In genomic region chrX:134307534-134308274, GRCm38 (mm10) we compare ENCODE assay signal across 8 mouse cellular contexts. TPM values are rescaled to one million over a fixed set of nuclear protein-coding genes. Genes with fewer than 3 reads are reported as not detected.
DNase-seq lines count a peak whose midpoint lies in the region; ATAC-seq and TF ChIP-seq lines count a peak whose summit lies in the region.

Cenpi (plus strand) TSS chrX:134308084.

- no peaks in the 10 kb centered on the region for H3K4me1 ChIP-seq in embryonic facial prominence, embryonic 13.5 days
- H3K4me1 ChIP-seq in heart, adult 2 months (ENCODE audit: control insufficient read depth, insufficient read depth, low read length), result peaks cover 1% of the 10 kb centered on the region; the same call in 1 of the 2 replicates
- peaks cover 8% of the 10 kb centered on the region for H3K4me1 ChIP-seq in limb, embryonic 13.5 days
- H3K4me1 ChIP-seq in midbrain, embryonic 16.5 days (ENCODE audit: control insufficient read depth, insufficient read depth, low read length), result no peaks in the 10 kb centered on the region

- peak; percentile 88 for TF ChIP-seq POLR2A in heart, adult 2 months (IDR thresholded peaks at IDR 0.05; ENCODE audit: insufficient read depth, low read depth, low read length)

- intact Hi-C loops in heart, adult 2 months (cut with DNase I), result loop anchor here (2.0 to 10.0 kb wide), 3 partner anchors 31 to 253 kb away; partner anchors contain the start of genes Cstf2, Timm8a1 and Trmt2b

- H3K4me2 ChIP-seq in embryonic facial prominence, embryonic 13.5 days, result peak within 1 kb of the TSS; percentile 55
- H3K4me2 ChIP-seq in limb, embryonic 13.5 days (replicated peaks), result peak within 1 kb of the TSS; percentile 60
- H3K4me2 ChIP-seq in midbrain, embryonic 16.5 days (ENCODE audit: low read length), result peak within 1 kb of the TSS; percentile 65

- no peaks in the 10 kb centered on the region for H3K36me3 ChIP-seq in embryonic facial prominence, embryonic 13.5 days
- no peaks in the 10 kb centered on the region for H3K36me3 ChIP-seq in heart, adult 2 months (ENCODE audit: control insufficient read depth, insufficient read depth, low read length)
- no peaks in the 10 kb centered on the region for H3K36me3 ChIP-seq in limb, embryonic 13.5 days
- H3K36me3 ChIP-seq in midbrain, embryonic 16.5 days (ENCODE audit: control insufficient read depth, insufficient read depth, low read length), result no peaks in the 10 kb centered on the region

- peak; percentile 46 for TF ChIP-seq CTCF in heart, adult 2 months (IDR thresholded peaks at IDR 0.05)

- H3K4me3 ChIP-seq in embryonic facial prominence, embryonic 13.5 days, result peak within 1 kb of the TSS; percentile 46
- peak within 1 kb of the TSS; percentile 40 for H3K4me3 ChIP-seq in heart, adult 2 months
- H3K4me3 ChIP-seq in limb, embryonic 13.5 days, result peak within 1 kb of the TSS; percentile 47
- peak within 1 kb of the TSS; percentile 43 for H3K4me3 ChIP-seq in midbrain, embryonic 16.5 days (ENCODE audit: low read depth, low read length)

- no peaks in the 10 kb centered on the region for H3K79me2 ChIP-seq in heart, adult 2 months (replicated peaks; ENCODE audit: control insufficient read depth, insufficient read depth, low read length)

- H3K9ac ChIP-seq in embryonic facial prominence, embryonic 13.5 days, result peak within 1 kb of the TSS; percentile 68
- peak within 1 kb of the TSS; percentile 69 for H3K9ac ChIP-seq in heart, adult 2 months (ENCODE audit: low read depth, low read length)
- peak within 1 kb of the TSS; percentile 65 for H3K9ac ChIP-seq in limb, embryonic 13.5 days
- peak within 1 kb of the TSS; percentile 46; the same call in 1 of the 2 replicates for H3K9ac ChIP-seq in midbrain, embryonic 16.5 days (ENCODE audit: low read depth, low read length)

- H3K27ac ChIP-seq in embryonic facial prominence, embryonic 13.5 days, result peak within 1 kb of the TSS; percentile 51
- H3K27ac ChIP-seq in heart, adult 2 months, result peak within 1 kb of the TSS; percentile 67
- 0 out of 2 replicates have a peak within 1 kb of the TSS, but pooled peaks have one; percentile 22 for H3K27ac ChIP-seq in limb, embryonic 13.5 days
- peak within 1 kb of the TSS; percentile 28; the same call in 1 of the 2 replicates for H3K27ac ChIP-seq in midbrain, embryonic 16.5 days (ENCODE audit: low read length)

- peak; percentile 92 for DNase-seq in 3134 (ENCODE audit: extremely low read depth, insufficient read length, low spot score)
- DNase-seq in adrenal gland, postnatal 36 days, result peak; percentile 90 to 91
- DNase-seq in heart, adult 2 months, result peak; percentile 88 to 91
- DNase-seq in kidney, adult 8-10 months, result peak; percentile 83 to 87
- DNase-seq in spleen, postnatal 10 days (ENCODE audit: low spot score in 2 of 2), result peak; percentile 77 to 91

- ATAC-seq in embryonic facial prominence, embryonic 13.5 days (ENCODE audit: insufficient number of reproducible peaks, insufficient read depth, low FRiP score, low TSS enrichment, low read depth), result peak; percentile 89
- peak; percentile 96 for ATAC-seq in limb, embryonic 13.5 days (ENCODE audit: low FRiP score, low read depth)
- peak; percentile 97 for ATAC-seq in midbrain, embryonic 16.5 days

- no peaks in the 10 kb centered on the region for H3K27me3 ChIP-seq in embryonic facial prominence, embryonic 13.5 days
- no peaks in the 10 kb centered on the region for H3K27me3 ChIP-seq in heart, adult 2 months (ENCODE audit: control insufficient read depth, insufficient read depth, low read length)
- H3K27me3 ChIP-seq in limb, embryonic 13.5 days, result no peaks in the 10 kb centered on the region; the same call in 1 of the 2 replicates
- H3K27me3 ChIP-seq in midbrain, embryonic 16.5 days (ENCODE audit: control insufficient read depth, insufficient read depth, low read depth, low read length), result no peaks in the 10 kb centered on the region

- no peaks in the 10 kb centered on the region for H3K9me3 ChIP-seq in embryonic facial prominence, embryonic 13.5 days
- no peaks in the 10 kb centered on the region for H3K9me3 ChIP-seq in limb, embryonic 13.5 days
- no peaks in the 10 kb centered on the region for H3K9me3 ChIP-seq in midbrain, embryonic 16.5 days (replicated peaks; ENCODE audit: control insufficient read depth, low read length, poor library complexity, severe bottlenecking)

- 34% methylated on average over 36 of the region's 36 CpGs for WGBS in embryonic facial prominence, embryonic 13.5 days
- 24% methylated on average over 36 of the region's 36 CpGs for WGBS in heart, adult 2 months
- 14% methylated on average over 36 of the region's 36 CpGs for WGBS in limb, embryonic 13.5 days
- WGBS in midbrain, embryonic 16.5 days, result 22% methylated on average over 35 of the region's 36 CpGs

- no peak for TF ChIP-seq EP300 in heart, adult 2 months (IDR thresholded peaks at IDR 0.05; ENCODE audit: insufficient read depth, low read depth, low read length)

RNA-seq across cellular contexts. Expression of gene Cenpi, which starts in this region (rescaled TPM):
- 1 to 10 TPM; 2.2 to 4.0 TPM for total RNA-seq in adrenal gland, postnatal 36 days (2021)
- 27.3 and 29.7 TPM in 2 replicates for polyA plus RNA-seq in embryonic facial prominence, embryonic 13.5 days (2015; fragmentation: Nextera tagmentation; extraction: Ambion mirVana)
- under 1 TPM; 0.10 to 0.48 TPM for total RNA-seq in heart, adult 2 months (2021)
- 0.12 and 0.21 TPM in 2 replicates for polyA plus RNA-seq in heart, adult 2 months (2012; rRNA removed)
- polyA plus RNA-seq in limb, embryonic 13.5 days (2015; fragmentation: Nextera tagmentation; extraction: Ambion mirVana), result 25.4 and 28.6 TPM in 2 replicates
- polyA plus RNA-seq in midbrain, embryonic 16.5 days (2015; fragmentation: Nextera tagmentation; extraction: Ambion mirVana), result 3.9 and 6.1 TPM in 2 replicates

Comparison
In these comparisons a context has a peak if more than half of its experiments do, and no peak if none do; other contexts are left out.
1. Peak in every context shown above with its lines: DNase-seq, ATAC-seq, H3K4me3 ChIP-seq and H3K27ac ChIP-seq.
2. Peak in DNase-seq, H3K4me3 ChIP-seq, H3K27ac ChIP-seq and H3K9ac ChIP-seq in heart, adult 2 months; RNA of the gene not detected or under 1 TPM.